Mouse (Mus musculus) gastrocnemius, postnatal 4 days (tissue): ENCODE results near the gene Xbp1. TPM values are rescaled to one million over a fixed set of nuclear protein-coding genes. Genes with fewer than 3 reads are reported as not detected.
A peak's percentile ranks its signal among the peaks of the same experiment; 100 is the strongest.
"Not testable (repeated sequence)": the region's sequence is repeated elsewhere in the genome, so short reads cannot be mapped to it uniquely, and the experiment has no call there.

Experiments
- DNase-seq, 2 experiments: peaks; one replicate each; pipeline ENCODE4 v3.0.0; 2021 to 2022; ENCODE audit warnings: low spot score in 2 of 2, mixed read lengths in 2 of 2
- long read RNA-seq, 2 experiments: library from polyadenylated mRNA; stranded (forward); transcript quantifications; one replicate each; pipeline ENCODE4 v2.0.0; 2021
- total RNA-seq, 2 experiments: library from RNA; stranded (reverse); gene quantifications; 2 replicates each; pipeline ENCODE4 v1.2.3; 2021

Xbp1 gene
- 10 to 100 TPM; 80.7 to 86.6 TPM for total RNA-seq
- long read RNA-seq, experiment 1, transcript Xbp1-201 (5 exons, 2,129 nt), result major isoform, 173 of 184 reads
- long read RNA-seq, experiment 1, partial matches to known transcripts, result 2 of 184 reads
- long read RNA-seq, experiment 1, other reads (novel, unspliced or antisense), result 9 of 184 reads
- long read RNA-seq, experiment 2, transcript Xbp1-201 (5 exons, 2,129 nt), result major isoform, 189 of 216 reads
- long read RNA-seq, experiment 2, partial matches to known transcripts, result 3 of 216 reads
- long read RNA-seq, experiment 2, other reads (novel, unspliced or antisense), result 19 of 216 reads

GRCm38 (mm10) chr11:5520412-5521265 lies at the start of gene Xbp1:
Gene Xbp1, plus strand, starts transcription at chr11:5520659.
- DNase-seq, result peak; percentile 95 to 98

- DNase-seq, result peak; percentile 38 to 52
Observed at GRCm38 (mm10) chr11:5474130-5474529, 46.3 kb upstream of the Xbp1 start.

GRCm38 (mm10) chr11:5475556-5476118 lies 44.8 kb upstream of the Xbp1 start:
- DNase-seq, result not testable (repeated sequence)

GRCm38 (mm10) chr11:5476806-5477205 lies 43.7 kb upstream of the Xbp1 start:
- DNase-seq, result no peak

GRCm38 (mm10) chr11:5478193-5478592 lies 42.3 kb upstream of the Xbp1 start:
- DNase-seq, result no peak

GRCm38 (mm10) chr11:5478831-5479230 lies 41.6 kb upstream of the Xbp1 start:
- no peak for DNase-seq

GRCm38 (mm10) chr11:5482581-5482980 lies 37.9 kb upstream of the Xbp1 start:
- DNase-seq, result peak in 1 of 2 experiments; percentile 6

- DNase-seq, result peak; percentile 55 to 82
Observed at GRCm38 (mm10) chr11:5485193-5486011, 35.1 kb upstream of the Xbp1 start.

GRCm38 (mm10) chr11:5489433-5489832 lies 31.0 kb upstream of the Xbp1 start:
- DNase-seq, result not testable (repeated sequence)

GRCm38 (mm10) chr11:5490989-5491656 lies 29.3 kb upstream of the Xbp1 start:
- DNase-seq, result no peak

GRCm38 (mm10) chr11:5491912-5492311 lies 28.5 kb upstream of the Xbp1 start:
- DNase-seq, result no peak

- DNase-seq, result no peak
Observed at GRCm38 (mm10) chr11:5493869-5494268, 26.6 kb upstream of the Xbp1 start.

GRCm38 (mm10) chr11:5495286-5495832 lies 25.1 kb upstream of the Xbp1 start:
- no peak for DNase-seq

- no peak for DNase-seq
Observed at GRCm38 (mm10) chr11:5495906-5496305, 24.6 kb upstream of the Xbp1 start.

- DNase-seq, result no peak
Observed at GRCm38 (mm10) chr11:5496559-5497248, 23.8 kb upstream of the Xbp1 start.

- DNase-seq, result no peak
Observed at GRCm38 (mm10) chr11:5498422-5498821, 22.0 kb upstream of the Xbp1 start.

- no peak for DNase-seq
Observed at GRCm38 (mm10) chr11:5498931-5499661, 21.4 kb upstream of the Xbp1 start.

- DNase-seq, result no peak
Observed at GRCm38 (mm10) chr11:5499961-5500644, 20.4 kb upstream of the Xbp1 start.
